Mouse (Mus musculus) kidney, adult 18-20 months (tissue): Measurements from ENCODE around the gene Mcrs1.
A peak's percentile ranks its signal among the peaks of the same experiment; 100 is the strongest.
"Not testable (repeated sequence)": the region's sequence is repeated elsewhere in the genome, so short reads cannot be mapped to it uniquely, and the experiment has no call there.

Experiments
- DNase-seq: peaks from one replicate; pipeline ENCODE4 v3.0.0; 2021

Gene Mcrs1

DNA sequence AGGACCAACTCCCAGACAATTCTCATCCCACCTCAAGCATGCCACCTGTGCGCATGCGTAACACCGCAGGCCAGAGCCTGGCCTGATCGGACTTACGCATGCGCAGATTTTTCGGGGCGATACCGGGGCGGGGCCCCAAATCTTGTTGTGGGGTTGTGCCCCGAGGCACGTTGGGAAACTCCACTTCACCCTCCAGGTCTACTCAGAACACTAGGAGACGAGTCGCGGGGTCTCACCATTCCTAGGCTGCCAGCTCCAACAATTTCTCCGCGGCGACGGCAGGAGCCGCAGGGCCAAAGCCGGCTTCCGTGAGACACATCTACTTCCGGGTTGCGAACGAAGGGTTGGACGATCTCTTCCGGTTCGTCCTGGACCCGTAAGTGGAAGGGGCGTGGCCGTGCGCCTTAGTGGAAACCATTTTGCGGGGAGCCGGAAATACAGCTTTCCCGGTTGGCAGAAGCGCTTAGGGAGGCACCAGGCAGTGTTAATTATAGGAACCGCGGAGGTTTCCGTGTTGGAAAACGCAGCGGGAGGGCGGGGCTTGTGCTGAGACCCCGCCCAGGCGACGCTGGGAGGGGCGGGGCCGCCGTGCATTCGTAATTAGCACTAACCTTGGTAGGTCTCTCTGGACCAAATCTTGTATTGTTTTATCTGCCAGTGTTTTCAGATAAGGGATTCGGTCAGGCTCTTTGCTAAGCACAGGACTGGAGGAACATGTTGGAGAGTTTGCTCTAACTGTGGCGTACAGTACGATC is at the start of gene Mcrs1:
Mcrs1 (minus strand) TSS at position 336 of the 755 bp plus-strand sequence.
- peak; percentile 98 for DNase-seq

DNA sequence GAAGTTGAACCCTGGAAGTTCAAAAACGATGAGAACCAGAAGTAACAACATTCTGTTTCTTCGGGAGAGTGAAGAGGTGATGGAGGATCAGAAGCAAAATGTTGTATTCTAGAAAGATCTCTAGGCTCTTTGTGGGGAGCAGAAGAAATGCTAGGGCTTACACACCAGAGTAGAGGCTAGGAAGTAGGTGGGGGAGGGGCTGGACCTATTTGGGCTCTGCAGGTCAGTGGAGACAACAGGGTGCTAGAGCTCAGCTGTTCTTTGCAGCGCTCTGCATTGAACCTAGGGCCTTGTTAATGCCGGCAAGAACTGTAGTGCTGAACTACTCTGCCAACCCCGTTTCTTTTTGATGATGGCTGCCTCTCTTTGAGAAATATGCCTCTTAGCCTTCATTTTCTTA is 44.5 kb upstream of the Mcrs1 start:
- no peak for DNase-seq

DNA sequence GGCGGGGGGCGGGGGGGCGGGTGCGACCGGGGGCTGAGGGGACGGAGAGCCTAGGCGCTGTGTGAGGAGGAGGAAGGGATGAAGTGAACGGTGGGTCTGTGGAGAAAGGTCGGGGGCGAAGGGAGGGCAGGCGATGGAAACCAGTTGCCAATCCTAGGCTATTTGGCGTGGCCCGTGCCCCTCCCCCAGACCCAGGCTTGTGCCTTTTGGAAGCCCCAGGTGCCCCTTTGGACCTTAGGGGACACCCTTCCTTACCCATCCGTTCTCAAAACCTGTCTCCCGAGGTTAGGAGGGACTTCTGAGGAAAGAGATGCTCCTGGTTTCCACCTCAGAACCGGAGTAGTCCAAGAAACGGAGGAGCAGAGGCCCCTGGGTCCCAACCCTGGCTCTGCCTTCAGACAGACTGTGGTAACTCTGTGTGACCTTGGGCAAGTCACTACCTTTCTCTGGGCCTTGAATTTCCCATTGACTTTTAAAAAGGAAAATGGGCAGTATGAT is 43.8 kb upstream of the Mcrs1 start, which contains the start of gene Fam186b:
Fam186b (minus strand) TSS at position 405 of the 498 bp plus-strand sequence.
- peak; percentile 38 for DNase-seq

DNA sequence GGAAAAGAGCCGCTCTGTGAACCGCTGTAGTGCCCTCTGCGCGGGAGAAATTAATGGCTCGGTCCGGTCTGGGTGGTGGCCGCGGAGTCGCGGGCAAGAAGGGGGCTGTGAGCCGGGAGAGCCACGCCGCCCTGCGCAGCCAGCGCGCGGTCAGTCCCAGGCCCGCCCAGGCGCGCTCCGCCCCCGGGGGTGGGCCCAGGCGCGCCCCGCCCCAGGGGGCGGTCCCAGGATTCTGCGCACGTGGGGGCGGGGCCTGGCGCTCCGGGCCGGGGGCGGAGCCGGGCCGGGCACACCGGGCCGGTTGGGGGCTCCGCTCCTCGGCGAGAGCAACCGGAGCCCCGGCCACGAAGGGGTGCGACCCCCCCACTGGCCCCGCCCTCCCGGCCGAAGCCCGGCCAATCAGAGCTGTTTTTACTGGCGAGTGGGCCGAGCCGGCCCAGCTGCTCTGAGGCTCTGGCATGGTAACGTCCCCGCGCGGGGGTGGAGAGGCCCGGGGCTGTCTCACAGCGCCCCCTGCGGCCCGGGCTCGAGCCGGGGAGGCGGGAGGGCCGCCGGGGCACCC is 43.1 kb upstream of the Mcrs1 start, which contains the start of gene Prpf40b:
Prpf40b (plus strand) TSS at position 275 of the 562 bp plus-strand sequence.
- peak; percentile 93 for DNase-seq

DNA sequence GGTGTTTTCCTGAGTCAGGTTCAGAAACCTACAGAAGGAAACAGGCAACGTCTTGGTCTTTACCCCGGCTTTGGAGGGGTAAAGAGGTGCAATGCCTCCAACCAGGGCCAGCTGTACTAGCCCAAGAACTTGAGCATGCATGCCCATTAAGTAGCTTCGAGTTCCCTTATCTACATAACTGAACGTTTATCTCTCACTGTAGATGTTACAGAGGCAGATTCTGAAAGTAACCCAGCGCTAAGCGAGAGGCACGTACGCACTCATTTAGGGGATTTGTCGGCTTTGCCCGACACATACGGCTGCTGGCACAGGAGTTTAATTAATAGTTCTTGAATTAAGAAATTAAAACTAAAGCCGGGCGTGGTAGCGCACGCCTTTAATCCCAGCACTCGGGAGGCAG is 42.5 kb upstream of the Mcrs1 start:
- DNase-seq: no peak

DNA sequence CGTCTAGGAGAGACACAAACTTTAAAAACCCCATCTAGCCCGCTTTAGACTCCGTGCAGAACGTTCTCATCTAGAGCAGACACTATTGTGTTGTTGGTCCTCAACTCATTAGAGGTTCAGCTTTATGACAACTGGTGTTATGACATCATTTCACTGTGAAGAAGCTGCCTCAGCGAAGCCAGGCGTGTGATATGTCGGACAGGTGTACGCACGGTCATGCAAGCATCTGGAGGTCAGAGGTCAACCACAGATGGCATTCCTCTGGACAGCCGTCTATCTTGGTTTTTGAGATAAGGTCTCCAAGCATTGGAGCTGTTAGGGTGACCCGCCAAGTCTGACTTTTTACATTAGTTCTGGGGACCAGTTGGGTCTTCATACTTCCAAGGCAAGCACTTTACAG is 38.8 kb upstream of the Mcrs1 start:
- no peak for DNase-seq

DNA sequence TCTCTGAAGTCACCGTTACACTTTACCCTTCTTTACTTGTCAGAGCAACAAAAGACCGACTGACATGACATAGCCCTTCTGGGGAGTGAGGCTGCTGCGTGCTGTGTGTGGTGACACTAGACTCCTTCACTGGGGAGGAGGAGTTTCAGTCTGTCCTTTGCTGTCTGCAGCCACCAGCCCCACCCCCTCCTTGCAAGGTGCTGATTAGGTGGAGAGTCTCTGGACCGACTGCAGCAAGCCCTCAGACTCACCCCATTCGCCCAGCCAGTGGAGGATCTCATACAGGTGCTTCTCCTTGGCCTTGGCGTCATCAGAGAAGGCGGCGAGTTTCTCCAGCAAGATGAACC is 33.4 kb upstream of the Mcrs1 start:
- DNase-seq: no peak

DNA sequence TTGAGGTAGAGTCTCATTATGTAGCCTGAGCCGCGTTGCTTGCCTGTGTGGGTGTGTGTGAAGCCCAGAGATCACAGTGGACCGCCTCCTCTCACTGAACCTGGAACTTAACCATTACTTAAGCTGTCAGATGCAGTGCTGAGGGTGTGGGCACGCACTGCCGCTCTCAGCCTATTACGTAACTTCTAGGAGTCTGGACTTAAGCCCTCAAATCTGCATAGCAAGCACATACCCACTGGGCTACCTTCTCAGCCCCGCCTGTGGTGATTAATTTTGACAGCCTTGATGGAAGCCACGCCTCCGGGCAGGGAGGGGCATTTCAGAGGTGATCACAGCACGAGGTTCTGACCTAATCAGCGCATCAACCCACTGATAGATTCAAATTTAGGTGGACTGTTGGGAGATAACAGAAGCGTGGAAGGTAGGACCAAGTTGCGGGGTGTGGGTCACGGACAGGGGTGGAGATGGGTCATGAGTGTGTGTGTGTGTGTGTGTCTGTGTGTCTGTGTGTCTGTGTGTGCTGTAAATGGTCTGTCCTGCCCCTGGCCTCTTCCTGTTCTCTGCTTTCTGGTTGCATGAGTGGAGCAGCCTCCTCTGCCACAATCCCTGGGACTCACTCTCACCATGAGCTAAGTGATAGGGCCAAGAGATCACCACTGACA is 32.9 kb upstream of the Mcrs1 start:
- DNase-seq: peak; percentile 61

DNA sequence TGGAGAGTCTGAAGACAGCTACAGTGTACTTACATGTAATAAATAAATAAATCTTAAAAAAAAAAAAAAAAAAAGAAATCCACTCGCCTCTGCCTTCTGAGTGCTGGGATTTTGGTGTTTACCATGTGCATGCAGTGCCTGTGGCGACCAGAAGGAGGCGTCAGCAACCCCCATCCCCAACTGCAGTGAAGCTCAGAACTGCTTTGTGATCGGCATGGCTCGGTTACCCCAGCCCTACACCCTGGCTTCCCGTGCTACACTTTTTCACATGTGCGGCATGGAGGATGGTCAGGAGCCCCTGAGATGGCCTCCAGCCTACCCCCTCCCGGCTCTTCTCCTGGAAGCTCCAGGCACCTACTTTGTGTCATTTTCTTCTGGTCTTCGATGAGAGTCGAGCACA is 31.7 kb upstream of the Mcrs1 start:
- no peak for DNase-seq

DNA sequence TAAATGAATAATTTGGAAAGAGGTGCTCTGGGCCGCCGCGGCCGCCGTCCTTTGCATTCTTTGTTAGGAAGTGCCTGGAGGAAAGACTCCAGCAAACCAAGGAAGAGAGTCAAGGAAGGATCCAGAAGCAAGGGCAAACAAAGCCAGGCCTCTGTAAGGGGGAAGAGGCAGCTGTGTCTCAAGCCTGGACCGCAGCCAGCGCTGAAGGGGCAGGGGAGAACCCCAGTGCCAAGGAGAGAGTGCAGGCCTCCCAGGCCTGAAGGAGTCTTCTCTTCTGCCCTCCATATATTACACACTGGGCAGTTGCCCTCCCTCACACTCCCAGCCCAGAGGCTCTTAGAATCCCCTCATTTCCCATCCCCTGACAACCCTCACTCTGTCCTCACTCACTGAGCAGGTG is 26.5 kb upstream of the Mcrs1 start:
- no peak for DNase-seq

DNA sequence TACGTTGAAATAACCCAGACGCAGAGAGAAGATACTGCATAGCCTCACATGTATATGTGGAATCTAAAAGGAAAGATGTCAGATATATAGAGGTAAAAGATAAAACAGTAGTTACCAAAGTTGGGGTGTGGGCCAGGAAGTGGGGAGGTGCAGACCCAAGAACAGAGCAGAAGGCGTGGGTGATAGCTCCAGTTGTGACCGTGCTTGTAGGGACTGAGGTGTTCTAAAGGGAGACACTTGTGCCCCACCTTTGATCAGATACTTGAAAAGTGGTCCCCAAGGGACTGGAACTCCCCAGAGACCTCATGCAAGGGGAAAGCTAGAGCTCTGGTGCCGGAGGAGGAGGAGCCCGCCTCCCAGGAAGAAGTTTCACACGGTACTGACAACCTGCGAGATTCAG is 24.3 kb upstream of the Mcrs1 start:
- DNase-seq: no peak

DNA sequence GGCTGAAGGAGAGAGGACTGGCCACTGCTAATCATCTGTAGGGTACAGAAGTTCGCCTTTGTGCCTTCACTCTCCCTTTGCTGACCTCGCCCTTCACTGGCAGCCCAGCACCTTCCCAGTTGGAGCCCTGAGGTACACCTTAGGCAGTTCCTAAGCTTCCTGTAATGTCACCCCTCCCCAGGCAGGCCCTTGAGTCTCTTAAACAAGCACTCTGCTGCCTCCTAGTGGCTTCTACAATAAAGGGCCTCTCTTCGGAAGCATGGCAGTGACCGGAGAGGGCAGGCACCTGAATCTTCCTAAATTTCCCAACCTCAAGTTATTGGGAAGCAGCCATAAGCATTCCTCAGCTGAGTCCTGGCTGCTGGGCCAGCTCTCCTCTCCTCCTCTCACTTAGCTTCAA is 13.9 kb upstream of the Mcrs1 start:
- DNase-seq: peak; percentile 62

DNA sequence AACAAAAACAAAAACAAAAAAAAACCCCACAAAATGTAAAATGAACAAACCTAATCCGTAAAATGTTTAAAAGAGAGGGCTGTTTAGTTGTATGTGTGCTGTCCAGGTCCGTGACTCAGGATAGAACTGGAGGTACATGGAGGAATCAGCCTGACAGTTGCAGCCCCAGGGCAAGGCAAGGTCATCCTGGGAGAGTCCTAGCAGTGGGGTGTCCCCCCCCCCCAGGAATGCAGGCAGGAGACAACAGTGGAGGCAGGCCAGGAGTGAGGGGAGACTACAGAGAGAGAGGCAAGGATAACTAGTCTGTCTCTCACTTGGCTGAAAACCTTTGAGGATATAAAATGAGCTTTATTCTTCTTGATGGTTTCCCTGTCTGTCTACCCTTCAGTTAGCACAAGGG is 12.6 kb upstream of the Mcrs1 start:
- DNase-seq: no peak

DNA sequence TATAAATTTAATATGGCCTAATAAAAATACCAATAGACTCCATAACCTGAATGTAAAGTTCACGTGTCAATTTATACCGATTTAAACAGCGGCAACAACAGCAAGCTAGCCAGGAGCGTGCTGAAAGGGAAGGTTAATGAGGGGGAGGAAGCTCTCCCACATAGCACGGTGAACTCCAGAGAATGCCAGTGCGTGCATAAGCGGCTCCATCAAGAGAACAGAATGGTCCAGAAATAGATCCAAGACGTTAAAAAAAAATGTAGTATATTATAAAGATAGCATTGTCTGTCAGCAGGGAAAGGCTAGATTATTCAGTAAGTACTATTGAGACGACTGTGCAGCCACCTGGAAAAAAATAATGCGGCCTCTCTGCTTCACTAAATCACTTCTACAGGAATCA is 10.9 kb upstream of the Mcrs1 start:
- DNase-seq: no peak

DNA sequence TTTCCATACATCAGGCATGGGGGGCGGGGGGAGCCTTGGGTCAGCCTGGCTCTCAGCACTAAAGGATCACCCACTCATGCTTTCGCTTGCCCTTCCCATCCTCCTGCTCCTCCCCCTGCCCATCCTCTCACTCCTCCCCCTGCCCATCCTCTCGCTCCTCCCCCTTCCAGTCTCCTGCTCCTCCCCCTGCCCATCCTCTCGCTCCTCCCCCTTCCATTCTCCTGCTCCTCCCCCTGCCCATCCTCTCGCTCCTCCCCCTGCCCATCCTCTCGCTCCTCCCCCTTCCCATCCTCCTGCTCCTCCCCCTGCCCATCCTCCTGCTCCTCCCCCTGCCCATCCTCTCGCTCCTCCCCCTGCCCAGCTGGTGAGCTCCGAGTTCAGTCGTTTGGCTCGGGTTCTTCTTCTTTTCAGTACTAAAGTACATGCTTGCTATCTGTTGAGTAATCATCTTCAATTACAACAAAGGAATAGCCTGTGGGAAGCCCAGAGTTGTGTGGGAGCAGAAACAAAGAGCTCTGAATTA is 8.0 kb upstream of the Mcrs1 start:
- peak; percentile 65 for DNase-seq

DNA sequence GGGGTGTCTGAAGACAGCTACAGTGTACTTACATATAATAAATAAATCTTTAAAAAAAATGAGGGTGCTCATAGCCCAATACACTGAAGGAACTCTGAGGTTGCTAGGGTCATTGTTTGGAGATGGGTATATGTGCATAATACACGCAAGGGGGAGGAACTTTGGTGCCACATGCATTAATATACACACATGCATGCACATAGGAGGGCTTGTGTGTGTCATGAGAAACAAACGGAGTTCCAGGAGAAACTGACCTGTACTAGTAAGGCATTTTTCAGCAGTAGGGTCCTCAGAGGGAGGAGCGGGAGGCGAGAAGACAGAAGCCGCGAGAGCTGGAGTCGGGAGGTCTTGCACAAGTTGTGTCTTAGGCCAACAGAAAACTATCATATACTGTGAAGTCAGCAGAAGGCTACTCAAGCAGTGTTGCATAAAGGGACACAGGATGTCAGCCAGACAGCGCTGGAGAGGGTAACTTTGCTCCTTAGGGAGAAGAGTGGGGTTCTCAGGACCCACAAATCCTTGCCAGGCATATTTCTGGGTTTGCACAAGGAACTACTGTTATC is 7.5 kb upstream of the Mcrs1 start:
- no peak for DNase-seq

DNA sequence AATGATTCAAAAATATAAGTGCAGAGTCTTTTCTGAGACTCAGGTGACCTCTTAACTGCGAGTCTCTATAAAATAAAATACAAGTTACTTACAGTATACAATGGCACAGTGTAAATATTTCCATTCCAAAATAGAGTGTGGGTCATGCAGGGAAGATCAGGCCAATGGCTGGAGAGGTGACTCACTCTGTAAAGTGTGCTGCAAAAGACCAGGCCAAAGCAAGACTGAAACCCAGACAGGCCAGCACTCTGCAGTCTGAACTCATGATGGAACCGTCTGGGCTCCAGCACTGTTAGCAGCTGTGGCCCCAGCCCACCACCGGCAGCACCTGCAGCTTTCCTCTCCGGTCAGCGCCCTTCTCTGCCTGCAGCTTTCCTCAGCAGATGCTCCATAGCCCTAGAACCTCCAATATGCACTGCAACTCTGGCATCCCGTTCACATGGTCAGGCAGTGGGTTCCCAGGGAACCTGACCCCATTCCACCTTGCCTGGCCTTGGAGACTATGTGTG is 3.5 kb upstream of the Mcrs1 start:
- no peak for DNase-seq

DNA sequence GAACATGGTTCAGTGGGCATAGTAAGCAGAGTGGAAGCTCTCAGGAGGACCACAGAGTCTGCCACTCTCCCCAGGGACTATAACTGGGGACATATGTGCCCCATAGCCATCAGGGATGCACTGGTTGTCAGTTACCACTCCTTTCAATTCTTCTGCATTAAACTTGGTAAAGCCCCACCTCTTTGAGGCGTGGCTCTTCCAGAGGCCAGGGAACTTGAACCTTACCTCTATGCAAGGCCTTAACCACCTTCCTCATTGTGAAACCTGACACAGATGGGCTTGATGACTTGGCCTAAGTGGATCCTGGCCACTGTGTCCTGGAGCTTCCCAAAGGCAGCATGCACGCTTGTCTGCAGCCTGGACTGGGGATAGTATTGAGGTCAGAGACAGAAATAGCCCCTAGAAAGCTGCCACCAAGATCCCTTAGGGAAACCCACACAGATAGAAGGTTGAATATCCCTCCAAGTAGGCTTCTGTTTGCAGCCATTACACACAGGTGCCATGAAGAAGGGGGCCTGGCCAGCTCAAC is 2.8 kb upstream of the Mcrs1 start:
- DNase-seq: no peak

DNA sequence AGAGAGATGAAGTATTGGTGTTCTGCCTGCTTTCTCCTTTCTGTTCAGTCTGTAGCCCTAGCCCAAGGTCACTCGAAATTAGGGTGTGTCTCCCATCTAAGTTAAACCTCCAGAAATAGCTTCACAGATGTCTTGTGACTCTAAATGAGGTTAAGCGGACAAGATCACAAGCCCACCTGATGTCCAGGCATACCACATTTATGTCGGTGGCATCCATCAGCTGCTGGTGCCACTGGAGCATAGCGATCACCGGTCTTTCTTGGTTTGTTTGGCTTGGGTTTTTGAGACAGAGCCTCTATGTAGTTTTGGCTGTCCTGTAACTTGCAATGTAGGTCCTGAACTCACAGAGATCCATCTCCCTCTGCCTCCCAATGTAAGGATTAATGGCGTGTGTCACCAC is 2.0 kb upstream of the Mcrs1 start:
- DNase-seq: no peak

DNA sequence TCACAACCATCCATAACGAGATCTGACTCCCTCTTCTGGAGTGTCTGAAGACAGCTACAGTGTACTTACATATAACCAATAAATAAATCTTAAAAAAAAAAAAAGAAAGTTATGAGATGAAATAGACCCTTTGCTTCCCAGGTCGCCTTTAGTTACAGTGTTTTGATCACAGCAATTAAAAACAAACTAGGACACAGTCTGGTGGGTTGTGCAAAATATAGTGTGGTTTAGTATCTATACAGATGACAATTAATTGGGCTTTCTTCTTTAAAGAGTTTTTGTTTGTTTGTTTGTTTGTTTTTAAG is 1.4 kb upstream of the Mcrs1 start:
- DNase-seq: not testable (repeated sequence)

DNA sequence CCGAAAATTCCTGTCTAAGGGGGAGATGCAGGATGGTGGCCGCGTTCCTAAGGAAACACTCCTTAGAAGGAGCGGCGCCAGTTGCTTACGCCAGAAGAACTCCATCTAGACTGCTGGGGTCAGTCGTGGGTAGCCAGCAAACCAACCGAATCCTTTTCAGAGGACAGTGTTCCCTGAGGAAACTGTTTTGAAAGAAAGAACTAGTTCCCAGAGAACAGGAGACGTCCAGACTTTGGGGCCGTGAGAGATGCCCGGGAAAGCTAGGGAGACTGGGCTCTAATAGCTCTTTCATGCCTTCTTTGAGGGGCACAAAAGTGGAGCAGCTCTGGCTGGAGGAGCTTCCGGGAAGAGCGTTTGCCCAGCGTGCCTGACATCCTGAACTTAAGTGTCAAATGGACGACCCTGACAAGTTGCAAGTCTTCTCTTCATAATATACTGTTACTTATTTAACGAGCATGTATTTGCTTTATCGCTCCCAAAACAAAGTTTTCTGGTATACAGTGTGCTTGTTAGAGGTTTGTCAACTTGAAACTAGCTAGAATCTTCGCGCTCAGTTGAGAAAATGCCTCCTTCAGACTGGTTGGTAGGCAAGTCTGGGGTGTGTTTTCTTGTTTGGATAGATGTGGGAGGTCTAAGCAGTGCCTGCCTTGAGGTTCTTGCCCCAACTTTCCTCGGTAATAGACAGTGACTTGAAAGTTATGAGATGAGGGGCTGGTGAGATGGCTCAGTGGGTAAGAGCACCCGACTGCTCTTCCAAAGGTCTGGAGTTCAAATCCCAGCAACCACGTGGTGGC is 817 bp upstream of the Mcrs1 start:
- DNase-seq: no peak

DNA sequence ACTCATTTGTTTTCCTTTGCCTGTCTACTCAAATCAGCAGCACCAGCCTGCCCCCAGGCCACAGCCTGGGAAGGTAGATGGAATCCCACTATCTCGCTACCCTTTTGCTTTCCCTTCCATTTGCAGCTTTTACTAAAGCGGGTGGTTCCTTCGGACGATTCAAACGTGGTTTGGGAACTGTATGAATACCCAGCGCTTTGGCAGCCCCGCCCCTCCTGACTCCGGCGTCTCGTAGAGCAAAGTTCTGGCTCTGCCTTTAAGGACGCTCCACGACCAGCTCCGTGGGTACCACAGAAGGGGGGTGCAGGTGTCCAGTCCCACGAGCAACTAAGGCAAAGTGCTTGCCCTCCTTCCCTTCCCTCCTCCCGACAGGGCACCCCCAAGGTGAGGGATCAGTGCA is 650 bp downstream of the Mcrs1 start:
- peak; percentile 43 for DNase-seq
